Mouse (Mus musculus) hindlimb bud, embryonic 11.5 days (tissue): ENCODE data around the gene 9930111J21Rik2.
"Not testable (repeated sequence)": the region's sequence is repeated elsewhere in the genome, so short reads cannot be mapped to it uniquely, and the experiment has no call there.

Source experiments
- DNase-seq: peaks from one replicate; pipeline ENCODE4 v3.0.0-alpha.2; 2012; ENCODE audit warnings: low read depth, low spot score; ENCODE audit errors: extremely low spot score

Gene 9930111J21Rik2

DNA sequence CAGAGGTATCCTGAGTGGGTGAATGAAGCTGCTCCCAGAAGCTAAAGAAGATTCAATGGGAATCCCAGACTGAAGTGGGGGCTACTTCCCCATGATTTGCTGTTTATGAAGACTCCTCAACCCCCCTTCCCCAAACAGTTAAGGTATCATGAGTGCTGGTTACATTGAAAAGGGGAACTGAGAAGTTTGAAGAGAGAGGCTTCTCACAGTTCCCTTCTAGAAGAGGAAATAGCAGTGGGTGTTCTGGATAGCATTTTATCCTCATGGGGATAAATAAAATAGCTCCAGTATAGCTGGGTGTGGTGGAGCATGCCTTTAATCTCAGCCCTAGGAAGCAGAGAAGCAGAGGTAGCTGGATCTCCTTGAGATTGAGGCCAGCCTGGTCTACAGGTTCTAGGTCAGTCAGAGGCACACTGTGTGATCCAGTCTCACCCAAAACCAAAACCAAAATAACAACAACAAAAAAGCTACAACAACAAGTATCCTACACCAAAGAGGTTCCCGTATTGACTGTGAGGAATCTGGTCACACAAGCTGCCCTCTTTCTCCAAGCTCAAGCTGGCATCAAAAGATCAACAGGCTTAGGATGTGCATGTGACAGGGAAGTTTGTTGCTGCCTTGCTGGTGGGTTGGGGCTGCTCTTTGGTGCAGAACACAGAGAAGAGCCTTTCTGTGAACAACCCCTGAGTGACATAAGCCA, 72.7 kb downstream of the 9930111J21Rik2 start, which contains the start of gene Olfr56:
Gene Olfr56 (plus strand): TSS at position 650 of the 700 bp plus-strand sequence.
- DNase-seq = not testable (repeated sequence)

- not testable (repeated sequence) for DNase-seq
Observed at GRCm38 (mm10) chr11:48974686-48975085, 76.4 kb downstream of the 9930111J21Rik2 start.
